Mouse (Mus musculus): Measurements from ENCODE around the gene Lin7b. TPM values are rescaled to one million over a fixed set of nuclear protein-coding genes. Genes with fewer than 3 reads are reported as not detected.

Gene Lin7b
- polyA plus RNA-seq (2014; fragmentation: Illumina TruSeq; extraction: RNeasy Lipid Tissue Mini Kit (QIAGEN cat#74804); ENCODE audit: insufficient read depth, low read depth, low replicate concordance) = not detected

DNA sequence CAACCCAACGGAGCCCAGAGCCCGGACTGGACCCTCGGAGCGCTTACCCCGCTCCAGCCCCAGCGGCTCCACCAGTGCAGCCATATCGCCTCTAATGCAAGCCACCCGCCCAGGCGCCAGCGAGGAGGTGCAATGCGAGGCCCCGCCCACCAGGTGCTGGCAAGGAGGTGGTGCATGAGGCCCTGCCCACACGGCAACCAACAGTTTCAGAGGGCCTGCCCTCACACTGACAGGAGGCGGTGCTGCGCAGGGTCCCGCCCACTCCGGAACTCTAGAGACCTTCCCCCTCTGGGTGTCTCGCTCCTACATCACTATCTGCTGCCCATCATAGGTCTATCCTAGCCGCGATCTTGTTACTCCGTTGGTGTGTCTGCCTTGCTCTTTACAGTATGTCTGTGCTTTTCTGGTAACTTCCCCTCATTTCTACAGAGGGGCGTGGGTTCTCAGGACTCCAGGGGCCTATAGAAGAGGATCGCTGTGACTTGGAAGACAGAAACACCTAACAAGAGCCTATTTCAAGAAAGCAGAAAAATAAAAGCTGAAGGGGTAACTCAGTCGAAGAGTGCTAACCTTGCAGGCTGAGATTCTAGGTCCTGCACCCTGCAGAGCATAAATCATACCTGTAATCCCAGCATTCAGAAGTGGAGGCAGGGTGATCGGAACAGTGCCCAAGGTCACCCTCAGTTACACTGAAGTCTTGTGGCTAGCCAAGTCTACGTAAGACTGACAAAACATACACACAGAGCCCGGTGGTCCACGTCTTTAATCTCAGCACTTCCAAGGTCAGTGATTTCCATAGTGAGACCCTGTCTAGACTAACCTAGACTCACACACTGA is at the start of gene Lin7b:
Gene Lin7b (minus strand): TSS at position 109 of the 837 bp plus-strand sequence.

DNA sequence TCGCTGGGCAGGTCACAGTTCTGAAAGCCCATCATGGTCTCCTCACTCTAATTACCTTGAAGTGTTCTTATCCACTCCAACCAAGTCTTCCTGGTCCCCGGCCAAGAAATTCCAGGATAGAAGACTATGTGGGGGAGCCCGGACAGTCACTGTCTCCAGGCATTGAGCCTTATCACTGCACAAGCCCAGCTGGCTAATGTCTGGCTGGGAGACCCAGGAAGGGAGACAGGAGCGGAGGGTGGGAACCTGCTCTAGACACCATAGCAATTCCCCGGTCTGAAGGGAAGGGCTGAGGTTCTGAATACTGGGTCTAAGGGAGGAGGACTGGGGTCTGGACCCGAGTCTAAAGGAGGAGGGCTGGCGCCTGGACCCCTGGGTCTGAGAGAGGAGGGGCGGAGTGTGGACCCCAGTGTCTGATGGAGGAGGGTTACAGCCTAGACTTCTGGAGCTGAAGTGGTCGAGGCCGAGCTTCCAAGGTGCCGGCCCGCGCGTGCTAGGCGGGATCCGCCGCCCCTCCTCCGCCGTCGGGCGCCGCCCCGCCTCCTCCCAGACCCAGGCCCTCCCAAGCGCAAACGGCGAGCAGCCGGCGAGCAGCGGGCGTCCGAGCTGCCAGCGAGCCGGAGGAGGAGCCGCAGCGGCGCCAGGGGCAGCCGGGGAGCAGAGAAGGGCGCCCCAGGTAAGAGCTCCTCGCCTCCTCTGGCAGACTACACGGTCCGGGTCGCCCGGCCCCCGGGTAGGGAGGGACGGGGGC is 42.9 kb upstream of the Lin7b start, which contains the start of gene Ntf5:
Gene Ntf5 (plus strand): TSS at position 583 of the 751 bp plus-strand sequence.

DNA sequence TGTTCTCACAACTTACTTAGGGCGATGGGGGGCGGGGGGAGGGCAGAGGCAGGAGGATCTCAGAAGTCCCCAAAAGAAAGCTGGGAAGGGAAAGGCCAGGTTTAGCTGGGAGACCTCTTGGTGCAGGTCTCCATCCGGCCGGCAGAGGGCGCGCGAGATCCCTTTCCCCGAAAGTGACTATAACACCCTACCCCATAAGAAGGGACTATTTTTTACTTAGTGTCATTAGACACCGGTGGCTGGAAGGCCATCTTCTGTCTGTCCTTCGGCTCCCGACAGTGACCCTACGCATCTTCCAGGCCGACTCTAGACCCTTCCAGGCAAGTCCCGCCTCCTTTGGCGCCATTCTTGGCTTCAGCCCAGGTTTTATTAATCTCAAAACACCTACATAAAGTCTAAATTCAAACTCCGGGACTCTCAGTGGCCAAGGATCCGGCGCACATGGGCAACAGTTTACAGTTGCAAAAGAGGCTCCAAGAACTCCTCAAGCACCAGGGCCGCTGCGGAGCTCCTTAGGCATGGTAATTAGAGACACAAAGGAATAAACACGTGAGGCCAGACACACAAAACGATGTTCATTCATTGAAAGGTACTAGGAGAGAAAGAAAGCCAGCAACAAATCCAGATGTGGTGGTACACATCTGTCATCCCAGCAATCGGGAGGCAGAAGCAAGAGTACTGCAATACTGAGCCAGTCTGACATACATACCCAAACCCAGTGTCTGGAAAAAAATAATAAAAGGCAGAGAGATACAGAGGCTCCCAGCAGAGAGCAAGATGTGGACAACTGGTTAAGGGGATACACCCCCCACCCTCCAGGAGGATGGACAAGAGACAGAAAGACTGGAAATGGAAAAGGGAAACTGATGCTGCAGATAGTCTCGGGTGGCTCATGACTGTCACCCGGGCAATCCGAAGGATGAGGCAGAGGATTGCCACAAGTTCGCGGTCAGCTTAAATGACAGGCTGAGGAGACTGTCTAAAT is 35.0 kb upstream of the Lin7b start, which contains the start of gene Kcna7:
Gene Kcna7 (plus strand): TSS at position 563 of the 985 bp plus-strand sequence.

DNA sequence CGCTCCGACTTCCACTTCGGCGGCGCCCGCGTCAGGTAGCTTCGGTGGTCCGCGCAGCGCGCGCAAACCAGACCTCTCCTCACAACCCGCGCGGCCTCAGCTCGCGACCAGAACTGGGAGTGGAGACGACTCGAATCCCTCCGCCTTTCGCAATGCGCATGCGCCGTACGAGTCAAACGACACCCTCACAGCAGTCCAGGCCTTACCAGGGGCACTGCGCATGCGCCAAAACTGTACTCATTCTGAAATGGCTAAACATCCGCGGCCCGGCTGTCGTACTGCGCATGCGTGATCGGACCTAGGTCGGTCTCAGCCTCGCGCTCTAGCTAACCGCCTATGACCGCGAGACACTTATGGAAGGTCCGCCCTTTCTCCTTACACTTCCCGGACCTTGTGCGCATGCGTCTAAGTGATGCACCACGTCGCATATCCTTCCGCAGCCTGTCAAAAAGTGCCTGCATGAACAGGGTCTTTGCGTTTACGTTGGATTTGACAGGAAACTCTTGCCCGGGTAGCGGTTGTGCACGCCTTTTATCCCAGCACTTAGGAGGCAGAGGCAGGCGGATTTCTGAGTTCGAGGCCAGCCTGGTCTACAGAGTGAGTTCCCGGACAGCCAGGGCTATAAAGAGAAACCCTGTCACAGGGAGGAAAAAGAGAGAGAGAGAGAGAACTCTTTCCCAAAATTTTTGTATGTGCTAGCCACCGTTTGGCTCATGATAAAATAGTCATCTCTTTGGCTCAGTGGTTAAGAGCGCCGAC is 25.4 kb upstream of the Lin7b start, which contains the start of gene Snrnp70:
Gene Snrnp70 (minus strand): TSS at position 165 of the 759 bp plus-strand sequence.

DNA sequence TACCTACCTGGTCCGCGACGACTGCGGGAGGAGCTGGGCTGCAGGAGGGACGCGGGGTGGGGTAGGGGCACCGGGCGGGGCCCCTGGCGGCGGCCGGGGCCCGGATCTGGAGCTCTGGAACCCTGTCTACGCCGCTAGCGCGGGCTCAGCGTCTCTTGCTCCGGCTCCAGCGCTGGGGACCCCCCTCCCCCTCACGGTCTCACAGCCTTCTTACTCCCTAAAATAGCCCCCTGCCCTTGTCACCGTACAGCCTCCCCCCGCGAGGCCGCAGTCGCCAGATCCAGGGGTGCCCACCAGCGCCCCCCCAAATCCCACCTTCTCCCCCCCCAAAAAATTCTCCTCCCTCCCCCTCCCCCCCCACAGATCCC is 3.7 kb downstream of the Lin7b start, which contains the start of gene Ppfia3:
Gene Ppfia3 (minus strand): TSS at position 368 of the 368 bp plus-strand sequence.

GRCm38 (mm10) chr7:45335056-45335455 is 35.3 kb downstream of the Lin7b start, which contains the start of gene Hrc:
Hrc (plus strand) TSS chr7:45335290.

GRCm38 (mm10) chr7:45333431-45333982 is 36.9 kb downstream of the Lin7b start, which contains the start of gene Trpm4:
Trpm4 (minus strand) TSS chr7:45333780.

Other genes starting within 250 kb of the Lin7b start
- gene Rps11, start 246.1 kb downstream of the Lin7b start, polyA plus RNA-seq (2014; fragmentation: Illumina TruSeq; extraction: RNeasy Lipid Tissue Mini Kit (QIAGEN cat#74804); ENCODE audit: insufficient read depth, low read depth, low replicate concordance) = 1,585 TPM
- gene Rpl13a, start 241.8 kb downstream of the Lin7b start, polyA plus RNA-seq (2014; fragmentation: Illumina TruSeq; extraction: RNeasy Lipid Tissue Mini Kit (QIAGEN cat#74804); ENCODE audit: insufficient read depth, low read depth, low replicate concordance) = 3,762 TPM
- gene Gm45713, start 234.4 kb downstream of the Lin7b start, polyA plus RNA-seq (2014; fragmentation: Illumina TruSeq; extraction: RNeasy Lipid Tissue Mini Kit (QIAGEN cat#74804); ENCODE audit: insufficient read depth, low read depth, low replicate concordance) = not detected
- 39.0 TPM for gene Flt3l, start 234.2 kb downstream of the Lin7b start, polyA plus RNA-seq (2014; fragmentation: Illumina TruSeq; extraction: RNeasy Lipid Tissue Mini Kit (QIAGEN cat#74804); ENCODE audit: insufficient read depth, low read depth, low replicate concordance)
- gene Pih1d1, start 216.3 kb downstream of the Lin7b start, polyA plus RNA-seq (2014; fragmentation: Illumina TruSeq; extraction: RNeasy Lipid Tissue Mini Kit (QIAGEN cat#74804); ENCODE audit: insufficient read depth, low read depth, low replicate concordance) = 55.1 TPM
- 21.1 TPM for gene Aldh16a1, start 216.0 kb downstream of the Lin7b start, polyA plus RNA-seq (2014; fragmentation: Illumina TruSeq; extraction: RNeasy Lipid Tissue Mini Kit (QIAGEN cat#74804); ENCODE audit: insufficient read depth, low read depth, low replicate concordance)
- 1.1 TPM for gene Slc17a7, start 206.6 kb downstream of the Lin7b start, polyA plus RNA-seq (2014; fragmentation: Illumina TruSeq; extraction: RNeasy Lipid Tissue Mini Kit (QIAGEN cat#74804); ENCODE audit: insufficient read depth, low read depth, low replicate concordance)
- not detected for gene Gfy, start 191.0 kb downstream of the Lin7b start, polyA plus RNA-seq (2014; fragmentation: Illumina TruSeq; extraction: RNeasy Lipid Tissue Mini Kit (QIAGEN cat#74804); ENCODE audit: insufficient read depth, low read depth, low replicate concordance)
- gene Pth2, start 189.6 kb downstream of the Lin7b start, polyA plus RNA-seq (2014; fragmentation: Illumina TruSeq; extraction: RNeasy Lipid Tissue Mini Kit (QIAGEN cat#74804); ENCODE audit: insufficient read depth, low read depth, low replicate concordance) = not detected
- gene Ccdc155, start 165.7 kb downstream of the Lin7b start, polyA plus RNA-seq (2014; fragmentation: Illumina TruSeq; extraction: RNeasy Lipid Tissue Mini Kit (QIAGEN cat#74804); ENCODE audit: insufficient read depth, low read depth, low replicate concordance) = 1.5 TPM
- 0.81 TPM for gene Dkkl1, start 158.4 kb downstream of the Lin7b start, polyA plus RNA-seq (2014; fragmentation: Illumina TruSeq; extraction: RNeasy Lipid Tissue Mini Kit (QIAGEN cat#74804); ENCODE audit: insufficient read depth, low read depth, low replicate concordance)
- gene Tead2, start 154.8 kb downstream of the Lin7b start, polyA plus RNA-seq (2014; fragmentation: Illumina TruSeq; extraction: RNeasy Lipid Tissue Mini Kit (QIAGEN cat#74804); ENCODE audit: insufficient read depth, low read depth, low replicate concordance) = 16.7 TPM
- 36.3 TPM for gene Cd37, start 131.5 kb downstream of the Lin7b start, polyA plus RNA-seq (2014; fragmentation: Illumina TruSeq; extraction: RNeasy Lipid Tissue Mini Kit (QIAGEN cat#74804); ENCODE audit: insufficient read depth, low read depth, low replicate concordance)
- gene Slc6a16, start 129.5 kb downstream of the Lin7b start, polyA plus RNA-seq (2014; fragmentation: Illumina TruSeq; extraction: RNeasy Lipid Tissue Mini Kit (QIAGEN cat#74804); ENCODE audit: insufficient read depth, low read depth, low replicate concordance) = not detected
- gene Slc6a21, start 93.1 kb downstream of the Lin7b start, polyA plus RNA-seq (2014; fragmentation: Illumina TruSeq; extraction: RNeasy Lipid Tissue Mini Kit (QIAGEN cat#74804); ENCODE audit: insufficient read depth, low read depth, low replicate concordance) = not detected
- 26.8 TPM for gene Trpm4, start 36.8 kb downstream of the Lin7b start, polyA plus RNA-seq (2014; fragmentation: Illumina TruSeq; extraction: RNeasy Lipid Tissue Mini Kit (QIAGEN cat#74804); ENCODE audit: insufficient read depth, low read depth, low replicate concordance)
- 4.6 TPM for gene Hrc, start 35.3 kb downstream of the Lin7b start, polyA plus RNA-seq (2014; fragmentation: Illumina TruSeq; extraction: RNeasy Lipid Tissue Mini Kit (QIAGEN cat#74804); ENCODE audit: insufficient read depth, low read depth, low replicate concordance)
- 0.80 TPM for gene Ppfia3, start 3.6 kb downstream of the Lin7b start, polyA plus RNA-seq (2014; fragmentation: Illumina TruSeq; extraction: RNeasy Lipid Tissue Mini Kit (QIAGEN cat#74804); ENCODE audit: insufficient read depth, low read depth, low replicate concordance)
- gene Snrnp70, start 25.2 kb upstream of the Lin7b start, polyA plus RNA-seq (2014; fragmentation: Illumina TruSeq; extraction: RNeasy Lipid Tissue Mini Kit (QIAGEN cat#74804); ENCODE audit: insufficient read depth, low read depth, low replicate concordance) = 123 TPM
- gene Kcna7, start 35.1 kb upstream of the Lin7b start, polyA plus RNA-seq (2014; fragmentation: Illumina TruSeq; extraction: RNeasy Lipid Tissue Mini Kit (QIAGEN cat#74804); ENCODE audit: insufficient read depth, low read depth, low replicate concordance) = not detected
- 3.0 TPM for gene Ntf5, start 43.1 kb upstream of the Lin7b start, polyA plus RNA-seq (2014; fragmentation: Illumina TruSeq; extraction: RNeasy Lipid Tissue Mini Kit (QIAGEN cat#74804); ENCODE audit: insufficient read depth, low read depth, low replicate concordance)
- 5.9 TPM for gene Lhb, start 50.2 kb upstream of the Lin7b start, polyA plus RNA-seq (2014; fragmentation: Illumina TruSeq; extraction: RNeasy Lipid Tissue Mini Kit (QIAGEN cat#74804); ENCODE audit: insufficient read depth, low read depth, low replicate concordance)
- gene Gys1, start 64.3 kb upstream of the Lin7b start, polyA plus RNA-seq (2014; fragmentation: Illumina TruSeq; extraction: RNeasy Lipid Tissue Mini Kit (QIAGEN cat#74804); ENCODE audit: insufficient read depth, low read depth, low replicate concordance) = 8.9 TPM
- 33.3 TPM for gene Ruvbl2, start 67.5 kb upstream of the Lin7b start, polyA plus RNA-seq (2014; fragmentation: Illumina TruSeq; extraction: RNeasy Lipid Tissue Mini Kit (QIAGEN cat#74804); ENCODE audit: insufficient read depth, low read depth, low replicate concordance)
- 2,902 TPM for gene Ftl1, start 89.3 kb upstream of the Lin7b start, polyA plus RNA-seq (2014; fragmentation: Illumina TruSeq; extraction: RNeasy Lipid Tissue Mini Kit (QIAGEN cat#74804); ENCODE audit: insufficient read depth, low read depth, low replicate concordance)
- gene Bax, start 96.3 kb upstream of the Lin7b start, polyA plus RNA-seq (2014; fragmentation: Illumina TruSeq; extraction: RNeasy Lipid Tissue Mini Kit (QIAGEN cat#74804); ENCODE audit: insufficient read depth, low read depth, low replicate concordance) = 93.3 TPM
- not detected for gene Tulp2, start 111.3 kb upstream of the Lin7b start, polyA plus RNA-seq (2014; fragmentation: Illumina TruSeq; extraction: RNeasy Lipid Tissue Mini Kit (QIAGEN cat#74804); ENCODE audit: insufficient read depth, low read depth, low replicate concordance)
- gene Gm45808, start 116.2 kb upstream of the Lin7b start, polyA plus RNA-seq (2014; fragmentation: Illumina TruSeq; extraction: RNeasy Lipid Tissue Mini Kit (QIAGEN cat#74804); ENCODE audit: insufficient read depth, low read depth, low replicate concordance) = not detected
- gene Dhdh, start 118.2 kb upstream of the Lin7b start, polyA plus RNA-seq (2014; fragmentation: Illumina TruSeq; extraction: RNeasy Lipid Tissue Mini Kit (QIAGEN cat#74804); ENCODE audit: insufficient read depth, low read depth, low replicate concordance) = 5.0 TPM
- gene Nucb1, start 139.8 kb upstream of the Lin7b start, polyA plus RNA-seq (2014; fragmentation: Illumina TruSeq; extraction: RNeasy Lipid Tissue Mini Kit (QIAGEN cat#74804); ENCODE audit: insufficient read depth, low read depth, low replicate concordance) = 134 TPM
- 62.8 TPM for gene Ppp1r15a, start 155.7 kb upstream of the Lin7b start, polyA plus RNA-seq (2014; fragmentation: Illumina TruSeq; extraction: RNeasy Lipid Tissue Mini Kit (QIAGEN cat#74804); ENCODE audit: insufficient read depth, low read depth, low replicate concordance)
- gene Plekha4, start 155.7 kb upstream of the Lin7b start, polyA plus RNA-seq (2014; fragmentation: Illumina TruSeq; extraction: RNeasy Lipid Tissue Mini Kit (QIAGEN cat#74804); ENCODE audit: insufficient read depth, low read depth, low replicate concordance) = 5.7 TPM
- 0.54 TPM for gene Hsd17b14, start 184.3 kb upstream of the Lin7b start, polyA plus RNA-seq (2014; fragmentation: Illumina TruSeq; extraction: RNeasy Lipid Tissue Mini Kit (QIAGEN cat#74804); ENCODE audit: insufficient read depth, low read depth, low replicate concordance)
- gene Bcat2, start 199.6 kb upstream of the Lin7b start, polyA plus RNA-seq (2014; fragmentation: Illumina TruSeq; extraction: RNeasy Lipid Tissue Mini Kit (QIAGEN cat#74804); ENCODE audit: insufficient read depth, low read depth, low replicate concordance) = 43.0 TPM
- gene Fgf21, start 244.9 kb upstream of the Lin7b start, polyA plus RNA-seq (2014; fragmentation: Illumina TruSeq; extraction: RNeasy Lipid Tissue Mini Kit (QIAGEN cat#74804); ENCODE audit: insufficient read depth, low read depth, low replicate concordance) = not detected
- gene Fut1, start 246.7 kb upstream of the Lin7b start, polyA plus RNA-seq (2014; fragmentation: Illumina TruSeq; extraction: RNeasy Lipid Tissue Mini Kit (QIAGEN cat#74804); ENCODE audit: insufficient read depth, low read depth, low replicate concordance) = not detected

All from lung, adult 10 weeks (tissue).